Mouse (Mus musculus) kidney, adult 2 months (tissue): ENCODE results near the gene Ripor2. TPM values are rescaled to one million over a fixed set of nuclear protein-coding genes. Genes with fewer than 3 reads are reported as not detected.
A peak's percentile ranks its signal among the peaks of the same experiment; 100 is the strongest.

Source experiments
- DNase-seq: peaks from one replicate; pipeline ENCODE4 v3.0.0; 2021
- H3K27ac ChIP-seq: fragments of 200-500 bp; 2 replicates; pipeline ENCODE4 v1.5.1; 2012; ENCODE audit warnings: low read depth, low read length, control low read depth, inconsistent platforms; ENCODE audit not compliant: insufficient read depth
- H3K27me3 ChIP-seq: fragments of 200-500 bp; replicated peaks from 2 replicates; pipeline ENCODE4 v1.6.1; 2012; ENCODE audit warnings: mild to moderate bottlenecking, moderate library complexity, low read length, inconsistent platforms; ENCODE audit not compliant: control insufficient read depth, insufficient read depth
- H3K36me3 ChIP-seq: fragments of 200-500 bp; 2 replicates; pipeline ENCODE4 v1.6.1; 2012; ENCODE audit warnings: mild to moderate bottlenecking, moderate library complexity, low read length, inconsistent platforms; ENCODE audit not compliant: control insufficient read depth, insufficient read depth
- H3K4me1 ChIP-seq: fragments of 200-500 bp; 2 replicates; pipeline ENCODE4 v1.6.1; 2011; ENCODE audit warnings: low read length; ENCODE audit not compliant: control insufficient read depth, insufficient read depth
- H3K4me3 ChIP-seq: fragments of 200-500 bp; 2 replicates; pipeline ENCODE4 v1.5.1; 2011; ENCODE audit warnings: mild to moderate bottlenecking, low read depth, low read length, control low read depth; ENCODE audit not compliant: insufficient read depth
- CTCF ChIP-seq: fragments of 200-500 bp; conservative IDR thresholded peaks from 2 replicates; pipeline ENCODE4 v1.5.1; 2011; ENCODE audit warnings: low read depth, mild to moderate bottlenecking, control low read depth, low read length, moderate library complexity, mixed read lengths; ENCODE audit not compliant: insufficient read depth, insufficient read length
- POLR2A ChIP-seq: fragments of 200-500 bp; IDR thresholded peaks from one replicate; pipeline ENCODE4 v1.6.1; 2011; ENCODE audit warnings: low read depth, low read length, control low read depth
- WGBS: fragments of 180-500 bp; shearing (Covaris S2); methylation state at CpG from one replicate; pipeline ENCODE4 v1.1.7; 2018; 5-methylcytosine and 5-hydroxymethylcytosine counted together
- polyA plus RNA-seq: library from polyadenylated mRNA; depleted of rRNA; stranded (reverse); fragments of >200 nt; gene quantifications from 2 replicates; pipeline ENCODE4 v1.2.3, GENCODE M21; 2012; rRNA removed

The Ripor2 gene
- polyA plus RNA-seq, 1 experiment = 3.7 TPM

- Histone ChIP-seq H3K27ac (no peak overlapping the region), H3K36me3 (no peaks in the 10 kb centered on the region), H3K4me3 (no peak overlapping the region), H3K4me1 (no peaks in the 10 kb centered on the region), H3K27me3 (no peaks in the 10 kb centered on the region)
- DNase-seq = peak; percentile 70
- TF ChIP-seq POLR2A (no peak), CTCF (peak; percentile 89)
- 42% methylated on average over 7 of the region's 7 CpGs for WGBS
These were observed 194.3 kb downstream of the Ripor2 start for GRCm38 (mm10) chr13:24776146-24776844.

- H3K27me3 ChIP-seq = no peaks in the 10 kb centered on the region
- TF ChIP-seq POLR2A (no peak), CTCF (no peak)
- no peak overlapping the region for H3K27ac ChIP-seq
- no peak for DNase-seq
- no peak overlapping the region for H3K4me3 ChIP-seq
- H3K36me3 ChIP-seq = no peaks in the 10 kb centered on the region
- no peaks in the 10 kb centered on the region for H3K4me1 ChIP-seq
- 81% methylated on average over 2 of the region's 2 CpGs for WGBS
These were observed 196.0 kb downstream of the Ripor2 start for GRCm38 (mm10) chr13:24778026-24778425.

GRCm38 (mm10) chr13:24778706-24779380 is 196.9 kb downstream of the Ripor2 start:
- H3K27ac ChIP-seq = no peak overlapping the region
- no peak for DNase-seq
- WGBS = 87% methylated on average over 8 of the region's 8 CpGs

GRCm38 (mm10) chr13:24781916-24782315 is 199.9 kb downstream of the Ripor2 start:
- no peak for TF ChIP-seq CTCF
- TF ChIP-seq POLR2A = no peak
- Histone ChIP-seq H3K27me3 (no peaks in the 10 kb centered on the region), H3K27ac (no peak overlapping the region), H3K36me3 (no peaks in the 10 kb centered on the region), H3K4me1 (no peaks in the 10 kb centered on the region), H3K4me3 (no peak overlapping the region)
- WGBS = 33% methylated on average over 5 of the region's 5 CpGs
- peak; percentile 44 for DNase-seq

More at GRCm38 (mm10) chr13:24778706-24779380, 196.9 kb downstream of the Ripor2 start:
- no peaks in the 10 kb centered on the region for H3K27me3 ChIP-seq
- TF ChIP-seq CTCF (no peak), POLR2A (no peak)
- H3K4me1 ChIP-seq = no peaks in the 10 kb centered on the region
- no peaks in the 10 kb centered on the region for H3K36me3 ChIP-seq
- H3K4me3 ChIP-seq = no peak overlapping the region

Other genes starting within 250 kb of the Ripor2 start
- gene Armh2, start 159.0 kb downstream of the Ripor2 start, polyA plus RNA-seq = not detected in 2 replicates
- gene Gmnn, start 179.7 kb downstream of the Ripor2 start, polyA plus RNA-seq = 4.1 and 7.1 TPM in 2 replicates
- gene BC005537, start 219.5 kb downstream of the Ripor2 start, polyA plus RNA-seq = 35.3 and 42.4 TPM in 2 replicates
- 259 and 286 TPM in 2 replicates for gene Acot13, start 249.4 kb downstream of the Ripor2 start, polyA plus RNA-seq
- gene Tdp2, start 249.5 kb downstream of the Ripor2 start, polyA plus RNA-seq = 19.6 and 19.7 TPM in 2 replicates